Mouse (Mus musculus) liver, embryonic 16.5 days (tissue): ENCODE measurements around the gene Gm5622. TPM values are rescaled to one million over a fixed set of nuclear protein-coding genes. Genes with fewer than 3 reads are reported as not detected.
"Not testable (repeated sequence)": the region's sequence is repeated elsewhere in the genome, so short reads cannot be mapped to it uniquely, and the experiment has no call there.

Source experiments
- ATAC-seq: fragments of 200-750 bp; cut with Nextera tagmentation; 2 replicates; pipeline ENCODE4 v1.8.0; 2017; ENCODE audit warnings: low read depth, mild to moderate bottlenecking, moderate number of reproducible peaks, moderate library complexity
- H3K27ac ChIP-seq: fragments of 300-500 bp; sonication (generic); 2 replicates; pipeline ENCODE4 v1.5.1; 2014; ENCODE audit warnings: mild to moderate bottlenecking, low read length
- H3K27me3 ChIP-seq: fragments of 300-500 bp; sonication (generic); 2 replicates; pipeline ENCODE4 v1.6.1; 2014; ENCODE audit warnings: low read depth, low read length, mixed read lengths; ENCODE audit not compliant: control insufficient read depth, insufficient read depth
- H3K36me3 ChIP-seq: fragments of 300-500 bp; sonication (generic); 2 replicates; pipeline ENCODE4 v1.6.1; 2014; ENCODE audit warnings: mild to moderate bottlenecking; ENCODE audit not compliant: control insufficient read depth, insufficient read depth
- H3K4me1 ChIP-seq: fragments of 300-500 bp; sonication (generic); 2 replicates; pipeline ENCODE4 v1.6.1; 2014; ENCODE audit warnings: low read depth, low read length, mixed read lengths; ENCODE audit not compliant: control insufficient read depth
- H3K4me2 ChIP-seq: fragments of 300-500 bp; sonication (generic); 2 replicates; pipeline ENCODE4 v1.6.1; 2014; ENCODE audit warnings: low read depth, low read length, mixed read lengths
- H3K4me3 ChIP-seq: fragments of 300-500 bp; sonication (generic); 2 replicates; pipeline ENCODE4 v1.5.1; 2014; ENCODE audit warnings: low read depth, mild to moderate bottlenecking, low read length
- H3K9ac ChIP-seq: fragments of 300-500 bp; sonication (generic); 2 replicates; pipeline ENCODE4 v1.6.1; 2014; ENCODE audit warnings: low read depth, low read length
- H3K9me3 ChIP-seq: fragments of 300-500 bp; sonication (generic); replicated peaks from 2 replicates; pipeline ENCODE4 v1.6.1; 2016; ENCODE audit warnings: low read length; ENCODE audit not compliant: control insufficient read depth
- whole genome bisulfite sequencing: fragments of 180-500 bp; shearing (Covaris S2); extraction: QIAGEN DNeasy Blood & Tissue Kit; methylation state at CpG from one replicate; pipeline ENCODE4 v1.1.7; 2014; ENCODE audit not compliant: insufficient replicate concordance; 5-methylcytosine and 5-hydroxymethylcytosine counted together
- polyA plus RNA-seq: library from polyadenylated mRNA; unstranded; fragments of >200 nt; fragmentation: Nextera tagmentation; extraction: Ambion mirVana; gene quantifications from 2 replicates; pipeline ENCODE4 v1.2.1, GENCODE M21; 2015

Gene Gm5622
- polyA plus RNA-seq: 0.14 and 0.20 TPM in 2 replicates

- Histone ChIP-seq H3K9me3 (no peaks in the 10 kb centered on the region), H3K4me3 (no peak within 1 kb of the TSS), H3K36me3 (no peaks in the 10 kb centered on the region), H3K4me2 (no peak within 1 kb of the TSS), H3K27ac (no peak within 1 kb of the TSS), H3K4me1 (no peaks in the 10 kb centered on the region), H3K9ac (no peak within 1 kb of the TSS), H3K27me3 (no peaks in the 10 kb centered on the region)
- 72% methylated on average over 4 of the region's 4 CpGs for WGBS
- no peak for ATAC-seq
Measured at GRCm38 (mm10) chr14:51552490-51552889, at the start of gene Gm5622. Gene Gm5622 (plus strand): TSS chr14:51552790.

GRCm38 (mm10) chr14:51507416-51507815, 45.2 kb upstream of the Gm5622 start:
- H3K4me1 ChIP-seq: no peaks in the 10 kb centered on the region
- no peak overlapping the region for H3K9ac ChIP-seq
- ATAC-seq: no peak
- H3K4me2 ChIP-seq: no peak overlapping the region
- no peaks in the 10 kb centered on the region for H3K36me3 ChIP-seq
- no peaks in the 10 kb centered on the region for H3K9me3 ChIP-seq
- WGBS: 79% methylated on average over 8 of the region's 8 CpGs
- no peaks in the 10 kb centered on the region for H3K27me3 ChIP-seq
- no peak overlapping the region for H3K4me3 ChIP-seq
- H3K27ac ChIP-seq: no peak overlapping the region

GRCm38 (mm10) chr14:51573963-51574362, 21.4 kb downstream of the Gm5622 start, which contains the start of gene Gm17175:
Gene Gm17175 (minus strand): TSS chr14:51574063.
- H3K4me1 ChIP-seq, H3K27ac ChIP-seq, H3K4me2 ChIP-seq, H3K27me3 ChIP-seq, H3K4me3 ChIP-seq, H3K36me3 ChIP-seq, H3K9me3 ChIP-seq, ATAC-seq, H3K9ac ChIP-seq: not testable (repeated sequence)
- WGBS: 64% methylated on average over 2 of the region's 2 CpGs

- WGBS: 69% methylated on average over 4 of the region's 4 CpGs
- H3K4me2 ChIP-seq, H3K4me1 ChIP-seq, H3K9ac ChIP-seq, H3K27me3 ChIP-seq, ATAC-seq, H3K27ac ChIP-seq, H3K9me3 ChIP-seq, H3K4me3 ChIP-seq, H3K36me3 ChIP-seq: not testable (repeated sequence)
Measured at GRCm38 (mm10) chr14:51592039-51592438, 39.4 kb downstream of the Gm5622 start, which contains the start of gene Gm17174. Gene Gm17174 (minus strand): TSS chr14:51592139.

- Histone ChIP-seq H3K4me3 (no peak within 1 kb of the TSS), H3K9me3 (no peaks in the 10 kb centered on the region), H3K4me2 (no peak within 1 kb of the TSS), H3K36me3 (no peaks in the 10 kb centered on the region), H3K27ac (no peak within 1 kb of the TSS), H3K4me1 (no peaks in the 10 kb centered on the region), H3K27me3 (no peaks in the 10 kb centered on the region), H3K9ac (no peak within 1 kb of the TSS)
- 56% methylated on average over 1 of the region's 1 CpGs for WGBS
- no peak for ATAC-seq
Measured at GRCm38 (mm10) chr14:51611210-51611609, 58.6 kb downstream of the Gm5622 start, which contains the start of gene Gm17078. Gene Gm17078 (minus strand): TSS chr14:51611310.

- not testable (repeated sequence) for H3K4me3 ChIP-seq, H3K4me2 ChIP-seq, H3K9me3 ChIP-seq, H3K27me3 ChIP-seq, H3K27ac ChIP-seq, ATAC-seq, H3K36me3 ChIP-seq, H3K4me1 ChIP-seq, H3K9ac ChIP-seq
- whole genome bisulfite sequencing: 79% methylated on average over 1 of the region's 1 CpGs
Measured at GRCm38 (mm10) chr14:51632426-51632825, 79.8 kb downstream of the Gm5622 start.

GRCm38 (mm10) chr14:51635566-51635965, 83.0 kb downstream of the Gm5622 start, which contains the start of gene Gm4181:
Gene Gm4181 (minus strand): TSS chr14:51635666.
- H3K9ac ChIP-seq, H3K36me3 ChIP-seq, H3K4me2 ChIP-seq, H3K4me3 ChIP-seq, H3K4me1 ChIP-seq, H3K27me3 ChIP-seq, ATAC-seq, H3K9me3 ChIP-seq, H3K27ac ChIP-seq: not testable (repeated sequence)
- WGBS: 33% methylated on average over 1 of the region's 1 CpGs

GRCm38 (mm10) chr14:51677269-51677668, 124.7 kb downstream of the Gm5622 start:
- 61% methylated on average over 5 of the region's 5 CpGs for WGBS
- Histone ChIP-seq H3K4me1 (no peaks in the 10 kb centered on the region), H3K4me3 (no peak overlapping the region), H3K4me2 (no peak overlapping the region), H3K27me3 (no peaks in the 10 kb centered on the region), H3K36me3 (no peaks in the 10 kb centered on the region), H3K9ac (no peak overlapping the region), H3K9me3 (no peaks in the 10 kb centered on the region), H3K27ac (no peak overlapping the region)
- no peak for ATAC-seq

- not testable (repeated sequence) for H3K27me3 ChIP-seq, H3K4me3 ChIP-seq, ATAC-seq, H3K9ac ChIP-seq, H3K4me1 ChIP-seq, H3K4me2 ChIP-seq, H3K9me3 ChIP-seq, H3K36me3 ChIP-seq, H3K27ac ChIP-seq
- WGBS: 60% methylated on average over 1 of the region's 2 CpGs
Measured at GRCm38 (mm10) chr14:51695368-51695767, 142.8 kb downstream of the Gm5622 start, which contains the start of gene Gm17079. Gene Gm17079 (minus strand): TSS chr14:51695468.
